Mouse (Mus musculus): Measurements from ENCODE around the gene Txnip.

DNA sequence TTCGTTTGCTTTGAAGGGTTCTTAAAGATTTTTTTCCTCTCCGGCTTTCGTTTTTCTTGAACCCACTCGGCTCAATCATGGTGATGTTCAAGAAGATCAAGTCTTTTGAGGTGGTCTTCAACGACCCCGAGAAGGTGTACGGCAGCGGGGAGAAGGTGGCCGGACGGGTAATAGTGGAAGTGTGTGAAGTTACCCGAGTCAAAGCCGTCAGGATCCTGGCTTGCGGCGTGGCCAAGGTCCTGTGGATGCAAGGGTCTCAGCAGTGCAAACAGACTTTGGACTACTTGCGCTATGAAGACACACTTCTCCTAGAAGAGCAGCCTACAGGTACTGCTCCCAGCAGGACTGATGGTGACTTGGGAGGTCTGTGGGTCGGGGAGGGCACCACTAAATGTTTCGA, 402 bp downstream of the Txnip start:
- TF ChIP-seq CTCF (IDR thresholded peaks at IDR 0.05; ENCODE audit: low read depth, low read length) (no peak), GATA2 (IDR thresholded peaks at IDR 0.05; ENCODE audit: borderline replicate concordance, low read depth, low read length) (no peak), TAL1 (conservative IDR thresholded peaks at IDR 0.05; ENCODE audit: low read depth, low read length) (no peak), GATA1 (IDR thresholded peaks at IDR 0.05; ENCODE audit: borderline replicate concordance, low read length) (no peak)
